Mouse (Mus musculus) E14TG2a.4 (cell line): ENCODE results near the gene Ldlrap1.
"Not testable (repeated sequence)": the region's sequence is repeated elsewhere in the genome, so short reads cannot be mapped to it uniquely, and the experiment has no call there.

Experiments used
- H3K27me3 ChIP-seq: 2 replicates; pipeline ENCODE4 v1.6.1; 2014; ENCODE audit warnings: low read length, control low read depth; ENCODE audit not compliant: insufficient read depth
- H3K36me3 ChIP-seq: 2 replicates; pipeline ENCODE4 v1.6.1; 2014; ENCODE audit warnings: low read length, control low read depth; ENCODE audit not compliant: insufficient read depth
- H3K4me1 ChIP-seq: replicated peaks from 2 replicates; pipeline ENCODE4 v1.6.1; 2014; ENCODE audit warnings: low read depth, low read length, control low read depth
- H3K4me3 ChIP-seq: replicated peaks from 2 replicates; pipeline ENCODE4 v1.5.1; 2014; ENCODE audit warnings: mild to moderate bottlenecking, low read length
- H3K9me3 ChIP-seq: 2 replicates; pipeline ENCODE4 v1.6.1; 2014; ENCODE audit warnings: low read length, control low read depth
- CTCF ChIP-seq: conservative IDR thresholded peaks from 2 replicates; pipeline ENCODE4 v1.5.1; 2014; ENCODE audit warnings: low read length
- NANOG ChIP-seq: IDR thresholded peaks from 2 replicates; pipeline ENCODE4 v1.6.1; 2014; ENCODE audit warnings: borderline replicate concordance, low read length, mixed read lengths
- POU5F1 ChIP-seq: IDR thresholded peaks from 2 replicates; pipeline ENCODE4 v1.6.1; 2014; ENCODE audit warnings: low read length, borderline replicate concordance

The Ldlrap1 gene

GRCm38 (mm10) chr4:134798861-134799260 is 31.0 kb upstream of the Ldlrap1 start:
- no peaks in the 10 kb centered on the region for H3K9me3 ChIP-seq
- peaks cover 28% of the 10 kb centered on the region for H3K4me1 ChIP-seq
- no peaks in the 10 kb centered on the region for H3K27me3 ChIP-seq
- no peak overlapping the region for H3K4me3 ChIP-seq
- TF ChIP-seq CTCF (no peak), NANOG (no peak), POU5F1 (no peak)
- peaks cover 35% of the 10 kb centered on the region for H3K36me3 ChIP-seq

GRCm38 (mm10) chr4:134797621-134798020 is 29.8 kb upstream of the Ldlrap1 start:
- peaks cover 28% of the 10 kb centered on the region for H3K4me1 ChIP-seq
- no peak for TF ChIP-seq NANOG
- TF ChIP-seq POU5F1, result no peak
- no peak for TF ChIP-seq CTCF
- H3K4me3 ChIP-seq, result no peak overlapping the region

GRCm38 (mm10) chr4:134796581-134797361 is 28.9 kb upstream of the Ldlrap1 start:
- Histone ChIP-seq H3K4me1 (peaks cover 28% of the 10 kb centered on the region), H3K4me3 (no peak overlapping the region), H3K36me3 (peaks cover 14% of the 10 kb centered on the region), H3K27me3 (peaks cover 6% of the 10 kb centered on the region; the same call in 1 of the 2 replicates), H3K9me3 (no peaks in the 10 kb centered on the region)
- TF ChIP-seq POU5F1, result no peak
- TF ChIP-seq CTCF, result no peak
- TF ChIP-seq NANOG, result no peak

More at GRCm38 (mm10) chr4:134797621-134798020, 29.8 kb upstream of the Ldlrap1 start:
- Histone ChIP-seq H3K36me3 (peaks cover 22% of the 10 kb centered on the region), H3K9me3 (no peaks in the 10 kb centered on the region), H3K27me3 (no peaks in the 10 kb centered on the region)

DNA sequence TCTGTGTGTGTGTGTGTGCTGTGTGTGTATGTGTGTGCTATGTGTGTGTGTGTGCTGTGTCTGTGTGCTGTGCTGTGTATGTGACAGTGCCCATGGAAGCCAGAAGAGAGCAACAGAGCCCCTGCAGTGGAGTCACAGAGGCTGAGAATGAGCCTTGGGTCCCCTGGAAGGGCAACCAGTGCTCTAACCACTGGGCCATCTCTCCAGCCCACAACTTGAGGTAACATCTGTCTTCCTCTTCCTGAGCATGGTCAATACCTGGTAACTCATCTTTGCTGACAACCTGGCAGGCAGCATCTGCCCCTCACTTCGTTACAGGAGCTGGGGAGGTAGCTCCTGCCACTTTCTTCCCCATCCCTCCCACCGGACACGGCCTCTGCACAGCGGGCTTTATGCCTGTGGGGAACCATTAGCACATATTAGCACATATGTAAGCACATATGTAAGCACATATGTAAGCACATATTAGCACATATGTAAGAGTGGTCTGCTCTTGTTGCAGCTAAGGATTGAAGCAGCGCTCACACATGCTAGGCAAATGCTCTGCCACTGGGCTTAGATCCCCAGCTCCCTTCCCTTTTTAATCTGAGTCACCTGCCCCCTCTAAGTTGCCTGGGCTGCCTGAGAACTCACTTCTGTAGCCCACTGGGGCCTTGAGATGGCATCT is 28.1 kb upstream of the Ldlrap1 start:
- H3K9me3 ChIP-seq, result no peaks in the 10 kb centered on the region
- H3K27me3 ChIP-seq, result peaks cover 6% of the 10 kb centered on the region; the same call in 1 of the 2 replicates
- no peak overlapping the region for H3K4me3 ChIP-seq
- peaks cover 6% of the 10 kb centered on the region for H3K36me3 ChIP-seq
- H3K4me1 ChIP-seq, result peaks cover 28% of the 10 kb centered on the region
- TF ChIP-seq POU5F1 (no peak), CTCF (no peak), NANOG (no peak)

DNA sequence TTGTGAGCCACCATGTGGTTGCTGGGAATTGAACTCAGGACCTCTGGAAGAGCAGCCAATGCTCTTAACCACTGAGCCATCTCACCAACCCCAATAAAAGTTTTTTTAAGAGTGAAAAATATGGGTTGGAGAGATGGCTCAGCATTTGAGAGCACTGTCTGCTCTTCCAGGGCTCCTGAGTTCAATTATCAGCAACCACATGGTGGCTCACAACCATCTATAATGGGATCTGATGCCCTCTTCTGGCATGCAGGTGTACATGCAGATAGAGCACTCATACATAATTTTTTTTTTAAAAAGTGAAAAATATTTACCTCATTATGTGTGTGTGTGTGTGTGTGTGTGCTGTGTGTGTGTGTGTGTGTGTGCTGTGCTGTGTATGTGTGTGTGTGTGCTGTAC is 27.1 kb upstream of the Ldlrap1 start:
- TF ChIP-seq CTCF, result peak; percentile 27

DNA sequence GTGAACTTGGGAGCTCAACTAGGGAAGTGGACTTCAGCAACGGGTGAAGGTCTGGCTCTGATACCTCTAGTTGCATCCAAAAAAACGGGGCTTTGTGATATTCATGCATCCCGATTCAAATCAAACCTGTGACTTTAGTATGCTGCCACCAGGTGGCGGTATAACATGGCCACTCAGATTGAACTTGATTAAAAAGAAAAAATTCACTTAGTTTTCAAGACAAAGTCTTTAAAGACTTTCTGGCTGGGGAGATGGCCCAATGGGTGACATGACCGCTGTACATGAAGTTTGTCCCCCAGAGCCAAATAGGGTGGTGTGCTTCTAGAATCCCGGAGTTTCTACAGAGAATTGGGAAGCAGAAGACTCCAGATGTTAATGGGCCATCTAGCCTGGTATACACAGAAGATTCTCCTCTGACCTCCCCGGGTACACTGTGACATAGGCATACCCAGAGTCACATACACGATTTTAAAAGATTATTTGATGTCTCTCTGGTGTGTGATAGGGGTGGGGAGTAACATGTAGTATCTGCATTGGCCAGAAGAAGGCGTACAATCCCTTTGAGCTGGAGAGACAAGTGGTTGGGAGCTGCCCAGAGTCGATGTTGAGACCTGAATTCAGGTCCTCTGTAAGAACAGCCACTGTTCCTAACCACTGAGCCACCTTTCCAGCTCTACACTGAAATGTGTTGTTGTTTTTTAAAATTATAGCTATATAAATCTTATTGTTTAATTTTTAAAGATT is 25.6 kb upstream of the Ldlrap1 start:
- Histone ChIP-seq H3K4me3 (no peak overlapping the region), H3K4me1 (peaks cover 16% of the 10 kb centered on the region), H3K27me3 (peaks cover 6% of the 10 kb centered on the region; the same call in 1 of the 2 replicates), H3K9me3 (no peaks in the 10 kb centered on the region), H3K36me3 (no peaks in the 10 kb centered on the region)
- TF ChIP-seq CTCF (peak; percentile 95), POU5F1 (no peak)

More for the DNA sequence above, 27.1 kb upstream of the Ldlrap1 start:
- H3K4me1 ChIP-seq, result peaks cover 28% of the 10 kb centered on the region
- H3K4me3 ChIP-seq, H3K27me3 ChIP-seq, H3K9me3 ChIP-seq, H3K36me3 ChIP-seq: not testable (repeated sequence)

GRCm38 (mm10) chr4:134791731-134792130 is 23.9 kb upstream of the Ldlrap1 start:
- Histone ChIP-seq H3K4me1 (peaks cover 23% of the 10 kb centered on the region), H3K4me3 (no peak overlapping the region), H3K27me3 (peaks cover 6% of the 10 kb centered on the region; the same call in 1 of the 2 replicates), H3K36me3 (no peaks in the 10 kb centered on the region), H3K9me3 (no peaks in the 10 kb centered on the region)
- TF ChIP-seq POU5F1 (no peak), NANOG (no peak), CTCF (no peak)

- H3K27me3 ChIP-seq, result peaks cover under 1% of the 10 kb centered on the region; the same call in 1 of the 2 replicates
- H3K9me3 ChIP-seq, result no peaks in the 10 kb centered on the region
- no peak overlapping the region for H3K4me3 ChIP-seq
- no peaks in the 10 kb centered on the region for H3K36me3 ChIP-seq
- TF ChIP-seq NANOG (no peak), POU5F1 (no peak), CTCF (no peak)
- peaks cover 31% of the 10 kb centered on the region for H3K4me1 ChIP-seq
Observed at GRCm38 (mm10) chr4:134786946-134787345, 19.1 kb upstream of the Ldlrap1 start.
